Mouse (Mus musculus) neural tube, embryonic 15.5 days (tissue): ENCODE results near the gene Sec14l1. TPM values are rescaled to one million over a fixed set of nuclear protein-coding genes. Genes with fewer than 3 reads are reported as not detected.
"Not testable (repeated sequence)": the region's sequence is repeated elsewhere in the genome, so short reads cannot be mapped to it uniquely, and the experiment has no call there.

ENCODE experiments used
- ATAC-seq: fragments of 200-750 bp; cut with Nextera tagmentation; 2 replicates; pipeline ENCODE4 v1.8.0; 2017; ENCODE audit warnings: mild to moderate bottlenecking, moderate TSS enrichment, moderate library complexity; ENCODE audit not compliant: low FRiP score
- H3K27ac ChIP-seq: fragments of 300-500 bp; sonication (generic); replicated peaks from 2 replicates; pipeline ENCODE4 v1.5.1; 2015; ENCODE audit warnings: mild to moderate bottlenecking, inconsistent platforms
- H3K27me3 ChIP-seq: fragments of 300-500 bp; sonication (generic); replicated peaks from 2 replicates; pipeline ENCODE4 v1.6.1; 2015; ENCODE audit warnings: inconsistent platforms
- H3K36me3 ChIP-seq: fragments of 300-500 bp; sonication (generic); 2 replicates; pipeline ENCODE4 v1.6.1; 2015; ENCODE audit warnings: inconsistent platforms
- H3K4me1 ChIP-seq: fragments of 300-500 bp; sonication (generic); 2 replicates; pipeline ENCODE4 v1.6.1; 2015; ENCODE audit warnings: inconsistent platforms
- H3K4me2 ChIP-seq: fragments of 300-500 bp; sonication (generic); 2 replicates; pipeline ENCODE4 v1.6.1; 2015; ENCODE audit warnings: inconsistent platforms, mild to moderate bottlenecking, moderate library complexity
- H3K4me3 ChIP-seq: fragments of 300-500 bp; sonication (generic); replicated peaks from 2 replicates; pipeline ENCODE4 v1.5.1; 2015; ENCODE audit warnings: mild to moderate bottlenecking, inconsistent platforms
- H3K9ac ChIP-seq: fragments of 300-500 bp; sonication (generic); replicated peaks from 2 replicates; pipeline ENCODE4 v1.6.1; 2015; ENCODE audit warnings: mild to moderate bottlenecking, inconsistent platforms
- H3K9me3 ChIP-seq: fragments of 300-500 bp; sonication (generic); replicated peaks from 2 replicates; pipeline ENCODE4 v1.6.1; 2016; ENCODE audit warnings: inconsistent platforms
- WGBS: fragments of 180-500 bp; shearing (Covaris S2); methylation state at CpG from one replicate; pipeline ENCODE4 v1.1.7; 2015; ENCODE audit warnings: mixed read lengths; 5-methylcytosine and 5-hydroxymethylcytosine counted together
- polyA plus RNA-seq: library from polyadenylated mRNA; unstranded; fragments of >200 nt; fragmentation: Nextera tagmentation; extraction: Ambion mirVana; gene quantifications from 2 replicates; pipeline ENCODE4 v1.2.1, GENCODE M21; 2015

Gene Sec14l1
- 52.0 and 52.1 TPM in 2 replicates for polyA plus RNA-seq

GRCm38 (mm10) chr11:117114592-117115345 is at the start of gene Sec14l1:
Gene Sec14l1 (plus strand): TSS chr11:117115168.
- peak; percentile 96 for ATAC-seq
- Histone ChIP-seq H3K27me3 (no peaks in the 10 kb centered on the region), H3K4me3 (peak within 1 kb of the TSS; percentile 89), H3K27ac (peak within 1 kb of the TSS; percentile 97), H3K9me3 (no peaks in the 10 kb centered on the region), H3K4me1 (peaks cover 49% of the 10 kb centered on the region), H3K4me2 (peak within 1 kb of the TSS; percentile 61), H3K36me3 (peaks cover 3% of the 10 kb centered on the region; the same call in 1 of the 2 replicates), H3K9ac (peak within 1 kb of the TSS; percentile 83)
- under 1% methylated on average over 54 of the region's 67 CpGs for WGBS

- ATAC-seq = not testable (repeated sequence)
Observed at GRCm38 (mm10) chr11:117065602-117066001, 49.4 kb upstream of the Sec14l1 start.

DNA sequence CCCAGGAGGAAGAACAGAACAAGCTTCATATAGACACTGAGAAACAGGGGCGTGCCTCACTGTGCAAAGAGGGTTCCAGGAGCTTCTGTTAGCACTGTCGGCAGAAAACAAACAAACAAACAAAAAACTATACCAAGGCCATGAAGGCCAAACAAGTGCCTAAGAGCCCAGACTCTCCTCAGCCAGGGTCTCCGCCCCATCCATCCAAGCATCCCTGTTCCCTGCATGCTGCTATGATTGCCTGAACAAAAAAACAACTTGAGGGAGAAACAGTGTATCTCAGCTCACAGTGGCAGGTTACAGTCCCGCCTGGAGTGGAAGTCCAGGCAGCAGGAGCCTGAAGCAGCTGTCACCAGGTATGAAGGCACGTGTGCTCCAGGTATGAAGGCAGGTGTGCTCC is 48.2 kb upstream of the Sec14l1 start:
- Histone ChIP-seq H3K4me2 (no peak overlapping the region), H3K27me3 (peaks cover 7% of the 10 kb centered on the region; the same call in 1 of the 2 replicates), H3K4me1 (0 out of 2 replicates have a peak, but pooled peaks cover 10% of the 10 kb centered on the region), H3K36me3 (no peaks in the 10 kb centered on the region), H3K9me3 (no peaks in the 10 kb centered on the region), H3K4me3 (no peak overlapping the region), H3K27ac (no peak overlapping the region), H3K9ac (no peak overlapping the region)
- ATAC-seq = no peak
- 80% methylated on average over 5 of the region's 5 CpGs for WGBS

More at GRCm38 (mm10) chr11:117065602-117066001, 49.4 kb upstream of the Sec14l1 start:
- not testable (repeated sequence) for H3K9me3 ChIP-seq, H3K4me2 ChIP-seq, H3K36me3 ChIP-seq, H3K9ac ChIP-seq, H3K27me3 ChIP-seq, H3K4me3 ChIP-seq, H3K27ac ChIP-seq
- 89% methylated on average over 5 of the region's 5 CpGs for WGBS
- peaks cover 13% of the 10 kb centered on the region for H3K4me1 ChIP-seq

- 87% methylated on average over 1 of the region's 1 CpGs for WGBS
- Histone ChIP-seq H3K27ac (no peak overlapping the region), H3K4me2 (no peak overlapping the region), H3K9ac (no peak overlapping the region), H3K9me3 (no peaks in the 10 kb centered on the region), H3K27me3 (peaks cover 7% of the 10 kb centered on the region; the same call in 1 of the 2 replicates), H3K4me1 (peaks cover 7% of the 10 kb centered on the region; the same call in 1 of the 2 replicates), H3K36me3 (no peaks in the 10 kb centered on the region), H3K4me3 (no peak overlapping the region)
- ATAC-seq = no peak
Observed at GRCm38 (mm10) chr11:117068332-117068731, 46.6 kb upstream of the Sec14l1 start.

GRCm38 (mm10) chr11:117069027-117069426 is 45.9 kb upstream of the Sec14l1 start:
- H3K27me3 ChIP-seq = peaks cover 7% of the 10 kb centered on the region; the same call in 1 of the 2 replicates
- H3K4me1 ChIP-seq = peaks cover 5% of the 10 kb centered on the region; the same call in 1 of the 2 replicates
- no peak overlapping the region for H3K27ac ChIP-seq
- no peak overlapping the region for H3K4me3 ChIP-seq
- H3K36me3 ChIP-seq = no peaks in the 10 kb centered on the region
- no peak overlapping the region for H3K9ac ChIP-seq
- ATAC-seq = no peak
- H3K4me2 ChIP-seq = no peak overlapping the region
- 68% methylated on average over 3 of the region's 3 CpGs for WGBS
- no peaks in the 10 kb centered on the region for H3K9me3 ChIP-seq

DNA sequence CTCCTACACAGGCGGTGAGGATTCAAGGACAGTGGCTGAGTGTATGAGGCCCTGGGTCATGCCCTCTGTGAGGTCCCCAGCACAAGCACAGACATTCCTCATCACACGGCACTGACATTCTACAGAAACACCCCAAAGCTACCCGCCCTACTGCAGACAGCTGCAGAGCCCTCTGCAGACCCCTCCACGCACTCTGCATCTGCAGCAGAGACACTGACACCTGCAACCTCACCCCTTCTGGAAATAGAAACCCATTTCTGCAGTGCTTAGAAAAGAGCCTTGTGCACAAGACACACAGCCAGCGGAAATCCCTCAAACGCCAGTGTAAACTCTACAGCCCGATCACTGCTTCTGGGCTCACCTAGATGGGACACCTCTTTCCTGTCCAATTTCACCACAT is 44.3 kb upstream of the Sec14l1 start:
- WGBS = 78% methylated on average over 7 of the region's 7 CpGs

DNA sequence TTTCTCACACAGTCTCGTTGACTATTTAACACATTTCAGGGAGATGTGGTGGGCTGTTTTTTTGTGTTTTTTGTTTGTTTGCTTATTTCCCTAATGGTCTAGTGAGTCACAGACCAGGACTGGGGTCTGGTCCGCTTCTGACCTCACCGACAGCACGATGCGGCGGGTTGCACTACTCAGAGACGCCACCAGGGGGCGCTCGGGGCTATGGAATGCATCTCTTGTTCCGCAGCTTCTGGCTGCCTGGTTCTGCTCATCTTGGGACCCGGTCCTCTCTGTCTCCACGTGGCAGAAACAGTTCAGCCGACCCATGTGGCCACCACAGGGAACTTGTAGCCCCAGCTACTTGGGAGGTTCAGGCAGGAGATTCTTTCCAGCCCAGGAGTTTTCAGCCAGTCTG is 42.8 kb upstream of the Sec14l1 start:
- Histone ChIP-seq H3K4me3 (no peak overlapping the region), H3K36me3 (no peaks in the 10 kb centered on the region), H3K4me1 (peaks cover 14% of the 10 kb centered on the region), H3K9me3 (no peaks in the 10 kb centered on the region), H3K27ac (no peak overlapping the region), H3K4me2 (peak overlapping the region; percentile 15; the same call in 1 of the 2 replicates), H3K9ac (no peak overlapping the region), H3K27me3 (peaks cover 4% of the 10 kb centered on the region; the same call in 1 of the 2 replicates)
- WGBS = 1% methylated on average over 13 of the region's 13 CpGs
- peak; percentile 43; the same call in 1 of the 2 replicates for ATAC-seq

More for the DNA sequence above, 44.3 kb upstream of the Sec14l1 start:
- Histone ChIP-seq H3K27me3 (peaks cover 4% of the 10 kb centered on the region; the same call in 1 of the 2 replicates), H3K9me3 (no peaks in the 10 kb centered on the region), H3K9ac (no peak overlapping the region), H3K4me2 (no peak overlapping the region), H3K27ac (no peak overlapping the region), H3K36me3 (no peaks in the 10 kb centered on the region), H3K4me1 (peaks cover 4% of the 10 kb centered on the region), H3K4me3 (no peak overlapping the region)
- ATAC-seq = no peak

- Histone ChIP-seq H3K36me3 (0 out of 2 replicates have a peak, but pooled peaks cover under 1% of the 10 kb centered on the region), H3K4me1 (peaks cover 26% of the 10 kb centered on the region), H3K4me3 (no peak overlapping the region), H3K27me3 (peaks cover 4% of the 10 kb centered on the region; the same call in 1 of the 2 replicates), H3K4me2 (no peak overlapping the region), H3K27ac (no peak overlapping the region), H3K9me3 (no peaks in the 10 kb centered on the region), H3K9ac (no peak overlapping the region)
- WGBS = 94% methylated on average over 9 of the region's 9 CpGs
- no peak for ATAC-seq
Observed at GRCm38 (mm10) chr11:117073426-117073825, 41.5 kb upstream of the Sec14l1 start.

- Histone ChIP-seq H3K27ac (peak overlapping the region; percentile 86), H3K4me2 (peak overlapping the region; percentile 96), H3K36me3 (peaks cover 26% of the 10 kb centered on the region), H3K4me1 (peaks cover 44% of the 10 kb centered on the region), H3K4me3 (peak overlapping the region; percentile 84), H3K9ac (peak overlapping the region; percentile 90), H3K9me3 (no peaks in the 10 kb centered on the region), H3K27me3 (no peaks in the 10 kb centered on the region; the same call in 1 of the 2 replicates)
- under 1% methylated on average over 54 of the region's 54 CpGs for WGBS
- ATAC-seq = peak; percentile 83
Observed at GRCm38 (mm10) chr11:117076576-117077196, 38.3 kb upstream of the Sec14l1 start.

DNA sequence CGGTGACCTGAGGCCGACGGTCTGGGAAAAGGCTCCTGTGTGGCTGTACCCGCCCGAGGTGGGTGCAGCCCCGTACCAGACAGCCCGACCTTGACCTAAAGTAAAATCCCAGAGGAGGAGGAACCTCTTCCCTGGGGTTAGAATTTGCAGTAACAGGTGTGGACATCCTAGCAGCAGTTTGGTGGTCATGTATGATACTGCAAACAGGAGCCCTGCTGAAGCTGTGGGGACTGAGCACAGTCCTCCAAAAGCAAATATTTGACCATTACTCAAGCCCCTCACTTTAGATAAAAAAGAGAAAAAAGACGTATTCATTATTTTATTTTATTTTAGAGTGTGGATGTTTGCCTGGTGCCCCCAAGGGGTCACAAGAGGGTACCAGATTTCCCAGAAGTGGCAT is 37.7 kb upstream of the Sec14l1 start:
- Histone ChIP-seq H3K4me3 (peak overlapping the region; percentile 84), H3K4me2 (peak overlapping the region; percentile 96), H3K9ac (peak overlapping the region; percentile 90), H3K9me3 (no peaks in the 10 kb centered on the region), H3K27me3 (no peaks in the 10 kb centered on the region), H3K36me3 (peaks cover 26% of the 10 kb centered on the region), H3K4me1 (peaks cover 49% of the 10 kb centered on the region), H3K27ac (peak overlapping the region; percentile 86)
- ATAC-seq = no peak
- WGBS = 4% methylated on average over 8 of the region's 8 CpGs

DNA sequence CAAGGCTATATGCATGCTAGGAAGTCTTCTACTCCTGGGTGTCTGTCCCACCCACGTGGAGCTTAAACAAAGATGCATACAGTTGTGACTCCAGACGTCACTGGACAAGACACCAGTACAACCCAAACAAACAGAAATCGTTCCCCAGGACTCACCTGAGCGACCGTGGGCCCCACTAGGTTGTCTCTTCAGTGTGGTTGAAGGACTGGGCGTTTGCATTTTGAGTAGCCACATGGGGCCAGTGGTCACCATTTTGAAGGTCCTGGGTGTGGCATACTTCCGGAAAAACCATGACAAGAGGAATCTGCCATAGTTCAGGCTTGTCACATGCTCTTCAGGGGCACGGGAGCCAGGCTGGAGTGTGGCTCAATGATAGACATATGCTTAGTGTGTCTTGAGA is 37.1 kb upstream of the Sec14l1 start:
- 86% methylated on average over 8 of the region's 8 CpGs for WGBS
- H3K4me3 ChIP-seq = peak overlapping the region; percentile 84; the same call in 1 of the 2 replicates
- H3K27me3 ChIP-seq = no peaks in the 10 kb centered on the region
- H3K9me3 ChIP-seq = no peaks in the 10 kb centered on the region
- peaks cover 52% of the 10 kb centered on the region for H3K4me1 ChIP-seq
- H3K9ac ChIP-seq = no peak overlapping the region; the same call in 1 of the 2 replicates
- peaks cover 26% of the 10 kb centered on the region for H3K36me3 ChIP-seq
- no peak overlapping the region for H3K27ac ChIP-seq
- H3K4me2 ChIP-seq = peak overlapping the region; percentile 96
- ATAC-seq = no peak
